Mouse (Mus musculus): ENCODE results near the gene Adgrf3. TPM values are rescaled to one million over a fixed set of nuclear protein-coding genes. Genes with fewer than 3 reads are reported as not detected.
"Not testable (repeated sequence)": the region's sequence is repeated elsewhere in the genome, so short reads cannot be mapped to it uniquely, and the experiment has no call there.

The Adgrf3 gene
- total RNA-seq (2017): not detected in 2 replicates

DNA sequence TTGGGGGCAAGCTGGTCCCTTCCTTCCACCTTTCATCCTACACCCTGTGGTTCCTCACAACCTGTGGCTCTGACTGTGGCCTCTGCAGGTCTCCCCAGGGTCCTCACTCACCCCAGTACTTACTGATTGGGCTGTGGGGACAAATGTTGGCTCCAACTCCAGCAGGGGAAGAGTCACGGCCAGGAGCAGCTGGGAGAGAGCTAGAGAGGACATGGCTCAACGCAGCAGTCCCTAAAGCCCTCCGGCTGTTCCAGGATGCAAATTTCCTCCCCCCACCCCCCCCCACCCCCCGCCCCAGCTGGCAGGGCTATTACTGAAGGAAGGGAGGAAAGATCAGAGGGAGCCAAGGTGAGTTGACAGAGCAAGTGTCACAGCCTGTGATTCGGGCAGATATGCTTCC, at the start of gene Adgrf3:
Gene Adgrf3 (minus strand): TSS at position 230 of the 400 bp plus-strand sequence.
- ATAC-seq (replicated peaks in 1 of 2; ENCODE audit: insufficient read depth in 1 of 2, low FRiP score in 2 of 2, low TSS enrichment in 1 of 2, low read depth in 1 of 2, poor library complexity in 2 of 2, severe bottlenecking in 2 of 2): no peak

DNA sequence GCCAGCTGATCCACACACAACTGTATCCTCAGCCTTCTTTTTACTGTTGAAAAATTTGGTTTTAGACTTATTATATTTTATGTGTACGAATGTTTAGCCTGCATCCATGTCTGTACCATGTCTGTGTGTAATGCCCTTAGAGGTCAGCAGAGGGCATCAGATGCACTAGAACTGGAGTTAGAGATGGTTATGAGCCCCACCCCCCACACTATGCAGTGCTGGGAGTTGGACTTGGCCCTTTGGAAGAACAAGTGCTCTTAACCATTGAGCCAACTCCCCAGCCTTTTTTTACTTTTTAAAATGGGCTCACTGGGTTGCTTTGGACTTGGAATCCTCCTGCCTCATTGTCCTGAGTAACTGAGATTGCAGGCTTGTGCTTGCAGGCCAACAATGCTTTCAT, 42.1 kb upstream of the Adgrf3 start:
- peak in 1 of 2 experiments; percentile 27; a peak in 1 of 4 replicates for ATAC-seq (replicated peaks in 1 of 2; ENCODE audit: insufficient read depth in 1 of 2, low FRiP score in 2 of 2, low TSS enrichment in 1 of 2, low read depth in 1 of 2, poor library complexity in 2 of 2, severe bottlenecking in 2 of 2)

DNA sequence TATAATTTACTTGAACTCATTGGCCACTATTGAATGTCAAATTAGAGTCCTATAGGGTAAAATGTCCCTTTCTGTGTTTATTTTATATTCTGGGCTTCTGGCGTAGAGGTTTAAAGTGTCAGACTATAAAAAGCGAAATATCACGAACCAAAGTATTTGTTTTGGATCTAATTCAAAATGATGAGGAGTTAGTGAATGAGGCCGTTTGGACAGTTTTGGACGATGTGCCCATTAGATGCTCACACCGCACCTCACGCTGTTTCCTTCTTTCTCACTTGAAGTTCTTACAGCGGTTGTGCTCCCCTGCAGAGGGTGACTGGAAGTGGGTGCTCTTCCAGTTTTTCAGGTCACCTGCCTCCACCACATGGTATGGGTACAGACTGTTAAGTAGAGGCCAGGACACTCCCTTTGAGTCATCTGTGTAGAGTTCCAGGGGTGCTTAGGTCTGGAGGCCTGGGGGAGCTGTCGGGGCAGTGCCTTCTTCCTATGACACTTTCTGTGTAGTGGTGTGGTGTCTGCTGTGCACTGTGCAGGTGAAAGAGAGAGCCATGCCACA, 40.4 kb upstream of the Adgrf3 start:
- ATAC-seq (replicated peaks in 1 of 2; ENCODE audit: insufficient read depth in 1 of 2, low FRiP score in 2 of 2, low TSS enrichment in 1 of 2, low read depth in 1 of 2, poor library complexity in 2 of 2, severe bottlenecking in 2 of 2): no peak

DNA sequence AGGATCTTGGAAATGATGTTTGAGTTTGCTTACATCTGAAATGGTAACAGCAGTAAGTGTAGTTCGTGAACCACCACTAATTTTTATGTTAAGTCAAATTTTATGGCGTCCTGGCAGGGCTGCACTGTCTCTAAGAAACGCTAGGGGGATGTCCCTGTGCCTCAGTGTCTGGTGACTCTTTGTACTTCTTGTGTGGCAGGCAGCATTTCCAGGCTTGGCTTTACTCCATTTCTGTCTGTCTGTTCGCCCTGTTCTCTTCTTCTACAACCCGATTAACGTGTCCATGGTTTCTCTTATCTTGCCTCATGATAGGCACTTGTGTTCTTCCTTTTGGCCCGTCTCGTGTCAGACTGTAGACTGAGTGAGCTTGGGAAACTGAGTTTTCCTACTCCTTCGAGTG, 38.2 kb upstream of the Adgrf3 start:
- peak in 1 of 2 experiments; percentile 39; a peak in 1 of 4 replicates for ATAC-seq (replicated peaks in 1 of 2; ENCODE audit: insufficient read depth in 1 of 2, low FRiP score in 2 of 2, low TSS enrichment in 1 of 2, low read depth in 1 of 2, poor library complexity in 2 of 2, severe bottlenecking in 2 of 2)

DNA sequence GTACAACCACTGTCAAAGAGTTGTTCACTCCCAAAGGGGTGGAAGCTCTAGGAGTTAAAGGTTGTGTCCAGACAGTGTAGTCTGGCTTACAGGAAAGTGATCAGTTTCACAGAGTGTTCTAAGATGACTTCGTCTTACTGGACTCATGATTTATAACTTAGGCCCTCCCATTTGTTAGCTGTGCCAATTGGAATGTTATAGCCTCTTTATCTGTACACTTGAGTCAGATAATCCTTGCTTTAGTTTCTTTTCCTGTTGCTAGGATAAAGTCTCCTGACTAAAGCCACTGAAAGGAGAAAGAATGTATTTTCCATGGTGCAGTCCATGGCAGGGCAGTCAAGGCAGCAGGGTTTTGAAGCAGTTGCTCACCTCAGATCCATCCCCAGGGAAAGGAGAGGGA, 36.9 kb upstream of the Adgrf3 start:
- no peak for ATAC-seq (replicated peaks in 1 of 2; ENCODE audit: insufficient read depth in 1 of 2, low FRiP score in 2 of 2, low TSS enrichment in 1 of 2, low read depth in 1 of 2, poor library complexity in 2 of 2, severe bottlenecking in 2 of 2)

DNA sequence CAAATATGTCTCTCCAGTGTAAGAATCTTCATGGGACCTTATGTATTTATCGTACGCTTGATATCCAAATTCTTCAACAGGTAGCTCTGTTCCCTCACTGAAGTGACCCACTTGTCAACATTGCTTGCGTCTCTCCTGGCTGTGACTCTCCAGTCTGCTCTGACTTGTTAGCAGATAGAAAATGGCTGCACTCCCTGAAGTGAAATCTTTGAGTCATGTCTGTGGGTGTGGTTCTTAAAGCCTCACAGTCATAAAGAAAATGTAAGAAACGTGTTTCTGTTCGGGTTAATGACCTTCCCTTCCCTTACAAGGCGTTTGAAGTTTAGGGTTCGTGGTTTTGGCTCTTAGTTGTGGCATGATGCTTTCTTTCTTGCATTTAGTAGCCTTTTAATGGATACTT, 35.0 kb upstream of the Adgrf3 start:
- ATAC-seq (replicated peaks in 1 of 2; ENCODE audit: insufficient read depth in 1 of 2, low FRiP score in 2 of 2, low TSS enrichment in 1 of 2, low read depth in 1 of 2, poor library complexity in 2 of 2, severe bottlenecking in 2 of 2): no peak

DNA sequence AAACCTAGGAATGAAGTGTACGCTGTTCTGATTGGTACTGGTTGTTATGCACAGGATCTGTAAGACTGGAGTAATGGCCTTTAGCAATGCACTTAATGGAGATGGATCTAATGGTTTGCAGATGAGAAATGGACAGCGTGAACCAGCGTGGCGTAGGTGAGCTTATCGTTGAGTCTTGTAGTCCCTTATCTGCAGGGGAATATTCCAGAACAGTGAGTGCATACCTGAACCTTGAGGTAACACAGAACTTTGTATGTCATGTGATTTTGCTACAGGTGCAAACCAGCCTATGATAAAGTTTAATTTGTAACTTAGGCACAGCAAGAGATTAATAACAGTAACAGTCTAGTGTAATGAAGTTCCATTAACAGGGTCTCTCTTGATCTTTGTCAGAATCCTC, 33.0 kb upstream of the Adgrf3 start:
- ATAC-seq (replicated peaks in 1 of 2; ENCODE audit: insufficient read depth in 1 of 2, low FRiP score in 2 of 2, low TSS enrichment in 1 of 2, low read depth in 1 of 2, poor library complexity in 2 of 2, severe bottlenecking in 2 of 2): no peak

DNA sequence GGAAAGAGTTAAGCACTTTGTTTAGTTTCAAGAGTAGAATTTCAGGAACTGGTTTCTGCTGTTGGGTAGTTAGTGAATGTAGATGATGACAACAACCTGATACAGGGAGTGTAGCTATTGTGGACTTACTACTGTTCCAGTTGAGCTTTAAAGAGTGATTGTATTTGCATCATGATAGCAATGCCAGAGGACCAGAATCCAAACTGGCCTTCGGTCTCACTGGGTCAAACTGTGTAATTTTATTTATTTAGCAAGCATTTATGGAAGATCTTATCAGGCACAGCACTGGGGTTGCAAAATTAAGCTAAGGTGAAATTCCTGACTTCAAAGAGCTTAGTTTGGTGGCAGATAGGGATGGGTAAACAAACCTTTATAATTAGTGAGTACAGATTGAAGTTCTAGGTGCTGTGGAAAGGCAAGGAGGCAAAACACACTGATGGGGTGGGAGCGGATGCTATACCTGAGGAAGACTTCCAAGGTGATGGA, 30.2 kb upstream of the Adgrf3 start:
- no peak for ATAC-seq (replicated peaks in 1 of 2; ENCODE audit: insufficient read depth in 1 of 2, low FRiP score in 2 of 2, low TSS enrichment in 1 of 2, low read depth in 1 of 2, poor library complexity in 2 of 2, severe bottlenecking in 2 of 2)

DNA sequence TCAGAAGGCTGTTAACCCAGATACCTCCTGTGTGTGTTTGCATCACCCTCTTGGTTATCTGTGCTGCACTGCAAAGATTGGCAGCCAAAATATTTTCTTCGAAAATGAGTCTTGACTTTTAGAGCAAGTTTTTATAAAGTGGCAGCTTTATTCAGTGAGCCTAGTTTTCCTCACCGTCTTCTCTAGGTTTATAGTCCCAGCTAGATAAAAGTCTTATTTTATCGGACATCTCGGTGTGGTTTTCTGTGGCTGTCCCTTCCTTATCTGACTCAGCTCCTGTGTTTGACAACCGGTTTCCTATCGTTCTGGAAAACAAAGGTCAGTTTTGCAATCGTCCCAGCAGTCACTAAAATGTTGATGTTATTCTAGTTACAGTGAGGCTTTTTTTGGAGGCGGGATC, 28.5 kb upstream of the Adgrf3 start:
- no peak for ATAC-seq (replicated peaks in 1 of 2; ENCODE audit: insufficient read depth in 1 of 2, low FRiP score in 2 of 2, low TSS enrichment in 1 of 2, low read depth in 1 of 2, poor library complexity in 2 of 2, severe bottlenecking in 2 of 2)

DNA sequence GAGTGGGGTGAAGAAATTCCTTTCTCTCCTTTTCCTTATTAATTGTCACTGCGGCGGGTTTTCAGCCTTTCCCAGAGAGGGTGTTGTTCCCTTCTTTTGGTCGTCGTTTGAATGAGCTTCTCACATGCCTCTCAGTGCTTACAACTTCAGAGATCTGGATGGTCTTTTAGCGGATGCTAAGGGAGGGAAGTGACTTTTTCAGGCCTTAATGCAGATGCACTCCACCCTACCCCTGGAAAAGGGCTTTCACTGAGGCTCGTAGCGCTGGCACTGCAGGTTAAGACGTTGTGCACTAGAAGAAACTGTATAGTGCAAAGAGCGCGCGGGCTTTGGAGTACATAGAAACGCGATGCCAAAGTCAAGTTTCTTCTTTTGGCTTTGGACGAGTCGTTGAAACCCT, 27.5 kb upstream of the Adgrf3 start:
- ATAC-seq (replicated peaks in 1 of 2; ENCODE audit: insufficient read depth in 1 of 2, low FRiP score in 2 of 2, low TSS enrichment in 1 of 2, low read depth in 1 of 2, poor library complexity in 2 of 2, severe bottlenecking in 2 of 2): 0 out of 4 replicates have a peak, but pooled peaks of 1 of the 2 experiments have one; percentile 13

DNA sequence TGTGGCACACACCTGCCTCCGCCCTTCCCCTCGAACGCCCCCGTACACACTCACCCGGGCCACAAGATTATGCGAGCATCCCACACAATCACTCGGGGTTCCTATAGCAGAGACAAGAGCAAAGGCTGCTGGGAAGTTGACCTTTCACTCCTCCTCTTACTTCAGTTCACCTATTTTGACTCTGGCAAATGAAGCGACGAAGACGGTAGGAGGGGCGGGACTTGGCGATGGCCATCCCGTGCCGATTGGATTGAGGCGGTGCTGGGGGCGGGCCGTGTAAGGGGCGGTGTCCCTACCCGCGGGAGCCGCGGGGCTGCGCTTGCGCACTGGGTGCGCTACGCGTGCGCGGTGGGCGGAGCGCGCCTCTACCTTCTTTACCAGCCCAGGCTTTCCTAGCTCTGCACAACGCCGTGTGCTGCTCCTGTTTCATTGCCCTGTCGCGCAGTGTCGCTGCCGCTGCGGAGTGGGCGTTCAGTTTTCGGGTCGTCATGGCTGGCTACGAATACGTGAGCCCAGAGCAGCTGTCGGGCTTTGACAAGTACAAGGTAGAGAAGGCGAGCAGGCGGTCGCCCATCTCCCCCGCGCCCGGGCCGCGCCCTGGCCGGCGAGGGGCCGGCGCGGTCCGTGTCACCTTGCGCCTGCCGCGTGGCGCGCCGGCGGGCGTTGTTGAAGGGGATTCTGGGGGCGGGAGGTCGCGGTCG, 26.9 kb upstream of the Adgrf3 start, which contains the start of gene Selenoi:
Gene Selenoi (plus strand): TSS at position 311 of the 701 bp plus-strand sequence.
- peak; percentile 98 to 99 for ATAC-seq (replicated peaks in 1 of 2; ENCODE audit: insufficient read depth in 1 of 2, low FRiP score in 2 of 2, low TSS enrichment in 1 of 2, low read depth in 1 of 2, poor library complexity in 2 of 2, severe bottlenecking in 2 of 2)

DNA sequence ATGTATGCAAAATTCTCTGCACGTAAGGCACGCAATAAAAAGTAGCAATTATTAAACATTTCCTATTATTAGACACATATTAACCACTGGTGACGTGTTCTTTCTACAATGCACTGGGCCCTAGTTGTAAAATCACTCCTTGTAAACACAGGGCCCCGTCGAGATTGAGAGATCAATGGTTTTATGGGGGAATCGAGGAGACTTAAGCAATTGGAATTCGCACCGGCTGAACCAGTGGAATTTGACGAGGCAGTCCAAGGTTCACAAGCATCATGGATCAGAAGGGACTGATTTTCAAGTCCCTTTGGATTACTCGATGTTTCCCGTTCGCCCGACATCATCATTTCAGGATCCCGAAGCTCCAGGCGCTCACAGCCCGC, 26.4 kb upstream of the Adgrf3 start:
- no peak for ATAC-seq (replicated peaks in 1 of 2; ENCODE audit: insufficient read depth in 1 of 2, low FRiP score in 2 of 2, low TSS enrichment in 1 of 2, low read depth in 1 of 2, poor library complexity in 2 of 2, severe bottlenecking in 2 of 2)

DNA sequence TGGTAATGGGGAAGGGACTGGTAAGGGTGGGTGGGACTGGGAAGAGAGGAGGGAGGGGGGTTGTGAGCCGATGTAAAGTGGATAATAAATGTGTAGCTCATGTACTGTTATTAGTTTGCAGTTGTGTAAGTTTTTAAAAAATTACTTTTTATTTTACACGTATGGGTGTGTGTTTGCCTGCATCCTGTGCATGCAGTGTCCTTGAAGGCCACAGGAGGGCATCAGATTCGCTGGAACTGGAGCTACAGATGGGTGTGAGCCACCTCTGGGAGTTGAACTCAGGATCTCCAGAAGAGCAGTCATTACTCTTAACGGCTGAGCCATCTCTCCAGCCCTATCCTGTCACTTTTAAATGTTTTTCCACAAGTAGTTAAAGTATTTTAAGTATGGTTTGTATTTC, 25.4 kb upstream of the Adgrf3 start:
- ATAC-seq (replicated peaks in 1 of 2; ENCODE audit: insufficient read depth in 1 of 2, low FRiP score in 2 of 2, low TSS enrichment in 1 of 2, low read depth in 1 of 2, poor library complexity in 2 of 2, severe bottlenecking in 2 of 2): no peak

DNA sequence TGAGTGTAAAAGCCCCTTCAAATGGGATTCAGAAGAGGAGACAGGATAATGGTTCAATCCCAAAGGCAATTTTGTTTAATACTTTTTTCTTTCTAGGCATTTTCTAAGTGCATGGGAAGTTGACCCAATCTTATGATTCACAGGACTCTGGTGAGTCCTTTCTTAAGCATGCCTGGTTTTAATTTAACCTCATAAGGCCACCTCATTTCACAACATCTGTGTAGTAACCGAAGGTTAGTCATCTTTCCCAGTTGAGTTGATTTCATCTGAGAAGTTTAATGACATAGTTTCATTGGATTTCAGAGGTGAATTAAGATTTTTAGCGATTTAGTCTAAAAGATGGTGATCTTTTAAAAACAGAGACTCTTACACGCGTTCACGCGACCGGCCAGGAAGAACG, 17.2 kb upstream of the Adgrf3 start:
- no peak for ATAC-seq (replicated peaks in 1 of 2; ENCODE audit: insufficient read depth in 1 of 2, low FRiP score in 2 of 2, low TSS enrichment in 1 of 2, low read depth in 1 of 2, poor library complexity in 2 of 2, severe bottlenecking in 2 of 2)

DNA sequence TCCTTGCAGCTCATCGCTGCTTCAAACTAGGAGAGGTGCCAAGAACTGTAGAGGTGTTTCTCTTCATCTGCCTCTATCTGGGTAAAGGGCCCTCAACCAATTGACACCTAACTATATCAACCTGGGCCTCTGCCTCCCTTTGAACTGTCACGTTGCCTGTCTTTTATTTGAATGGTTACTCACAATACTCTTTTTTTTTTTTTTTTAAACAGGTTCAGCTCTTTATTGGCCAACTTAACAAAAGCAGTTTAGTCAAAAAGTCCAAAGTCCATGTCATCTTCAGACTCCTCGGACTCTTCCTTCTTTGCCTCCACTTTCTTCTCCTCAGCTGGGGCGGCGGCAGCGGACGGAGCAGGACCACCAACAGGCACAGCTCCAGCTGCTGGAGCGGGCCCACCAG, 15.1 kb upstream of the Adgrf3 start:
- no peak for ATAC-seq (replicated peaks in 1 of 2; ENCODE audit: insufficient read depth in 1 of 2, low FRiP score in 2 of 2, low TSS enrichment in 1 of 2, low read depth in 1 of 2, poor library complexity in 2 of 2, severe bottlenecking in 2 of 2)

DNA sequence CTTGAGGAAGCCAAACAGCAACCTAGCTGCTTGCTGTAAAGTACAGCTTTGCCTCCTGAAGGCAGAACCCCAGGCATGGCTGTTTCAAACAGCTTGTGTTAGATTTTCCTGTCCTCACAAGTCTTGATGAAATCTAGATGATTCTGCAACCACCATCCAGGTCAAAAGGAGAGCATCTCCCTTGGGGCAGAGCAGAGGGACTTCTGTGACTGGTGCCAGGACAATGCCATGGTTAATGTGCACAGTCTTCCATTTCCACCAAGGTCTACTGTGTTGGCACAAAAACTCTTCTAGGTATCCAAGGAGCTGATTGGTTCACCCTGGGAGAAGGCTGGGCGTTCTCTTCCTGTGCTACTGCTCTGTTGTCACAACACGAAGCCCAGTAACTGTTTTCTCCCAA, 14.2 kb upstream of the Adgrf3 start:
- no peak for ATAC-seq (replicated peaks in 1 of 2; ENCODE audit: insufficient read depth in 1 of 2, low FRiP score in 2 of 2, low TSS enrichment in 1 of 2, low read depth in 1 of 2, poor library complexity in 2 of 2, severe bottlenecking in 2 of 2)

DNA sequence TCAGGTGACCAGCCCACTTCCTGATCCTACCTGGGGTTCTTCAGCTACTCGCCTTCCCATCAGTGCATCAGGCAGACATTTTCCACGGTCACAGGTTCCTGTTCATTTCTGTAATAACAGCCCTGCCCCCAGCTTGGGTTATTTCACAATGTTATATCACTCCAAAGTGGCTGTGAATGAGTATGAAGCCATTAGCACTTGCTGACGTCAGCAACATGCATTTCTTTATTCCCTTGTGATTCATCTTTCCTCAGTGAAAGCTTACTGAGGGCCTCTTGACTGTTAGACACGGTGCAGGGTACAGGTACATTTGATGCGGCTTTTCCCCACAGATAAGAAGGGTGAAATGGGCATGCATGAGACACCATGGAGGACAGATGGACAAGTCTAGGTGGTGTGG, 10.4 kb upstream of the Adgrf3 start:
- no peak for ATAC-seq (replicated peaks in 1 of 2; ENCODE audit: insufficient read depth in 1 of 2, low FRiP score in 2 of 2, low TSS enrichment in 1 of 2, low read depth in 1 of 2, poor library complexity in 2 of 2, severe bottlenecking in 2 of 2)

DNA sequence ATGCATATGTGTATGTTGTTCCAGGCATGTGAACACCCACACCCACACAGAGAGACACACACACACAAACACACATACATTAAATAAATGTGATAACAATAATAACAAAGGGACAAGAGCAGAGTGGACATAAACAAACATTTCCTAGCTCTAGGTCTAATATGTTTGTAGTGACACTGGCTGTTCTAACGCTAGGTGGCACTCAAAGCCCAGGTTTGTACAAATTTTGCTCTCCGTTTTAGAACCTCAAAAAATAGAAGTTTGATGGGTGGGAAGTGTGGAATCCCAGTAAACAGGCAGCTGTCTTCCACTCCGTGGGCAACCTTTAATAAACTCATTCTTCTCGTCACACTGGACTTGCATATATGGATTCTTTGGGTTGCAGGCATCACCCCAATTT, 9.4 kb upstream of the Adgrf3 start:
- ATAC-seq (replicated peaks in 1 of 2; ENCODE audit: insufficient read depth in 1 of 2, low FRiP score in 2 of 2, low TSS enrichment in 1 of 2, low read depth in 1 of 2, poor library complexity in 2 of 2, severe bottlenecking in 2 of 2): peak in 1 of 2 experiments; percentile 42; a peak in 1 of 4 replicates

DNA sequence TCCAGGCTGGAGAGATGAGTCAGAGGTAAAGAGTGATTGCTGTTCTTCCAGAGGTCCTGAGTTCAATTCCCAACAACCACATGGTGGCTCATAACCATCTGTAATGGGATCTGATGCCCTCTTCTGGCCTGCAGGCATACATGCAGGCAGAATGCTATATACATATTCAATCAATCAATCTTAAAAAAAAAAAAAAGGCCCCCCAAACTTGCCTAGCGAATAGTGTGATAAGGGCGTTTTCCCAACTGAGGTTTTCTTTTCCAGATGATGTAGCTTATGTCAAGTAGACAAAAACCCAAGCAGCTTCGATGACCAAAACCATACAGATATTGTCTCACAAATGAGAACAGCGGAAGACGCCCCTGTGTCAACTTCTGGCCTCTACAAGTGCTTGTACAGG, 5.2 kb upstream of the Adgrf3 start:
- ATAC-seq (replicated peaks in 1 of 2; ENCODE audit: insufficient read depth in 1 of 2, low FRiP score in 2 of 2, low TSS enrichment in 1 of 2, low read depth in 1 of 2, poor library complexity in 2 of 2, severe bottlenecking in 2 of 2): not testable (repeated sequence)

All from hematopoietic stem cell, adult 5-6 weeks (primary cell).